Mouse (Mus musculus): ENCODE measurements around the gene Slc35g3.

Gene Slc35g3

GRCm38 (mm10) chr11:69761868-69762267 is at the start of gene Slc35g3:
Gene Slc35g3, minus strand, starts transcription at chr11:69761968.
- DNase-seq (ENCODE audit: extremely low read depth, low read depth, low spot score) = no peak

GRCm38 (mm10) chr11:69810280-69810679 is 48.5 kb upstream of the Slc35g3 start:
- no peak for DNase-seq (ENCODE audit: extremely low read depth, low read depth, low spot score)

DNA sequence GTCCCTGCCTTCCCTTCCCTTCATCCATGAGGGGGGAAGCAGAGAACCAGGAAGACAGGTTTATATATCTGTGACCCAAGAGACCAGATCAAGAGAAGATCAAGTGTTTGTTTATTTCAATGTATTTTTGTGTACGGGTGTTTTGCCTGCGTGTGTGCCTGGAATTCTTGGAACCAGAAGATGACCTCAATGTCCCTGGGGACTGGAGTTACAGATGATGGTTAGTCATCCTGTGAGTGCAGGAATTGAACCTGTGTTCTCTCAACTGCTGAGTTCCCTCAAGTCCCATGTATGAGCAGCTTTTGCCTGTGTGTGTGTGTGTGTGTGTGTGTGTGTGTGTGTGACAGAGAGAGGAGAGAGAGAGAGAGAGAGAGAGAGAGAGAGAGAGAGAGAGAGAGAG is 45.9 kb upstream of the Slc35g3 start:
- DNase-seq (ENCODE audit: extremely low read depth, low read depth, low spot score) = no peak

- no peak for DNase-seq (ENCODE audit: extremely low read depth, low read depth, low spot score)
These were observed 44.6 kb upstream of the Slc35g3 start for GRCm38 (mm10) chr11:69806378-69806777.

DNA sequence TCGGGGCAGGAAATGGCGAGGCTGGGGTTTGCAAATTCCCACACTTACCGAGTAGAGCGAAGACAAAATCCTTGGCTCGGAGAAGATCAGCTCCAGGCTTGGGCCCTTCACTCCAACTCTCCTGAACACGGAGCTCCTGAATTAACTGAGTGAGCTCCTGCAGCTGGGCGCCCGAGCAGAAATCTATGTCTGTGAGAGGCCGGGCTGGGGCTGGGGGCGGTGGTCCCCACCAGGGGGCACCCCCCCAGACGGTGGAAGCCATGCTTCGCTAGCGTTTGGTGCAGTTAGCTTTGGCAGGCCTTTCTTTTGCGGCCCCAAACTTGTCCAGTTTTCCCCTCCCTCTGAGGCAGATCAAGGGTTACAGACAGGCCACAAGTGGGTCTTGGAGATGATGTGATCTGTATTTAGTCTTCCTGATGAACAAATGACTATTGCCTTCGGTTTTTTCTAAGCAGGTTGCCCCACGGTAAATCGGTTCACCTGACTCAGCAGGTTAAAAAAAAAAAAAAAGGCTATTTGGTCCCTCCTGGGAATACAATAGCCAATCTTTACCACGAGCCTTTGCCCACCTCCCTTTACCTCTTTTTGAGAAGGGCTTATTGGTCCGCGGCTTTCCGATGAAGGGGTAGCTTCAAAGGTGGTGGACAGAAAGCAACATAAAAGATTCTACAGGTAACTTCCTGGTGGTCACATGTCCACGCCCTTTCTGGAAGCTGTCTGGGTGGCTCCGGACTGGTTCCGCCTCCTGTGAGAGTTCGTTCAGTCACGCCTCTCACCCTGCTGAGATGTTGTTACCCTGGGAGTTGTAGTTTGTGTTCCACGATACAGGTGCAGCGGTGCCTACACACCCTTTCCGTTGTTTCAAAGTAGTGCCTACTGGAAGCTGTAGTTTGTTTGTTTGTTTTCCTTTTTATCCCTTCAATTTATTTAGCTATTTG is 43.5 kb upstream of the Slc35g3 start, which contains the start of gene Tmem102:
Tmem102 (minus strand) TSS at position 653 of the 938 bp plus-strand sequence.
- peak; percentile 63 for DNase-seq (ENCODE audit: extremely low read depth, low read depth, low spot score)

- no peak for DNase-seq (ENCODE audit: extremely low read depth, low read depth, low spot score)
These were observed 42.8 kb upstream of the Slc35g3 start for GRCm38 (mm10) chr11:69804652-69804940.

- no peak for DNase-seq (ENCODE audit: extremely low read depth, low read depth, low spot score)
These were observed 42.3 kb upstream of the Slc35g3 start for GRCm38 (mm10) chr11:69803786-69804651.

- DNase-seq (ENCODE audit: extremely low read depth, low read depth, low spot score) = no peak
These were observed 41.6 kb upstream of the Slc35g3 start for GRCm38 (mm10) chr11:69803328-69803727.

GRCm38 (mm10) chr11:69802648-69803105 is 40.9 kb upstream of the Slc35g3 start:
- DNase-seq (ENCODE audit: extremely low read depth, low read depth, low spot score) = no peak

GRCm38 (mm10) chr11:69801379-69801977 is 39.7 kb upstream of the Slc35g3 start, which contains the start of gene Fgf11:
Gene Fgf11, minus strand, starts transcription at chr11:69801857.
- DNase-seq (ENCODE audit: extremely low read depth, low read depth, low spot score) = no peak

DNA sequence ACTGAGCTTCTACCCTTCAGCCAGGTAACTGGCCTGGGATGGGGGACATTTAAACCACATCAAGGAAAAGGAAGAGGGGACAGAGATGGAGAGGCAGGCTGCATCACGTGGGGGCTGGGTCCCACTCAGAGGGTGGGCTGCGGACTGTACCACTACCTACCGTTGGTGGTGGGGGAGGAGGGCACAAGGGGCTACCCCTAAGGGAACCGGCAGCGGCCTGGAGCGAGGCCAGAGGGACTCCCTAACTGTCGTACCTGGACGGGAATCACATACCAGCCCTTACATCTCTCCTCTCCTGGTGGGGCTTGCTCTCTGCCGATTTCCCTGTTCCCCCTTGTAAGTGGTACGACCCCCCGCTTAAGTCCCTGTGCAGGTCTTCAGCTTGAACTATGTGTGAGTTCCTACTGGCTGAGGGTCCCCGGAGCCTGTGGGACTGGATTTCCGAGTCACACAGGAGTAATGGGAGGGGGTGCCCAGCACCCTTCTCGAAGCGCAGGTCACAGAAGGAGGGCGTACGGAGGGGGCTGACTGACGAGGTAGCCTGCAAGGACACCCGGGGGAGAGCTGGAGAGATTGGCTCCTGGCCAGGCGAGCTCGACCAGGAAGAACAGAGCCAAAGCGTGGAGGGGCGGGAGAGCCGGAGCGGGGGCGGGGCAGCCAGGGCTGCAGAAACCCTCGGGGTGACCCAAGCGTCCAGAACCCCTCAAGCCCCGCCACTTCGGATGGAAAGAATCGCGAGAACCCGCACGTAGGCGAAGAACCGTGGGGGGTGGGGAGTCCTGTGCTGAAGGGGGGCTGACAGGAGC is 38.8 kb upstream of the Slc35g3 start:
- no peak for DNase-seq (ENCODE audit: extremely low read depth, low read depth, low spot score)

DNA sequence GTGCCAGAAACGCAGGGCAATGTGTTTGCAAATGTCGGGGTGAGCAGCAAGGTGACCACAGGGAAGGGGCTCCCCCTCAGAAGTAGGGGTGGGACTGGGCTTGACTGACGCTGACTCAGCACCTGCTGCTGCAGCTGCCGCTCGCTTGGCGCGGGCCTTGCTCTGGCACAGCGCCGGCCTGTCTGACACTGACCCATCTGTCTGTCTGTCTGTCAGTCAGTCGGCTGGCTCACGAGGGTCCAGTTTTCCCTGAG is 38.3 kb upstream of the Slc35g3 start:
- no peak for DNase-seq (ENCODE audit: extremely low read depth, low read depth, low spot score)

- no peak for DNase-seq (ENCODE audit: extremely low read depth, low read depth, low spot score)
These were observed 37.8 kb upstream of the Slc35g3 start for GRCm38 (mm10) chr11:69799394-69800137.

- no peak for DNase-seq (ENCODE audit: extremely low read depth, low read depth, low spot score)
These were observed 36.2 kb upstream of the Slc35g3 start for GRCm38 (mm10) chr11:69797924-69798323.

GRCm38 (mm10) chr11:69795983-69796435 is 34.2 kb upstream of the Slc35g3 start:
- no peak for DNase-seq (ENCODE audit: extremely low read depth, low read depth, low spot score)

DNA sequence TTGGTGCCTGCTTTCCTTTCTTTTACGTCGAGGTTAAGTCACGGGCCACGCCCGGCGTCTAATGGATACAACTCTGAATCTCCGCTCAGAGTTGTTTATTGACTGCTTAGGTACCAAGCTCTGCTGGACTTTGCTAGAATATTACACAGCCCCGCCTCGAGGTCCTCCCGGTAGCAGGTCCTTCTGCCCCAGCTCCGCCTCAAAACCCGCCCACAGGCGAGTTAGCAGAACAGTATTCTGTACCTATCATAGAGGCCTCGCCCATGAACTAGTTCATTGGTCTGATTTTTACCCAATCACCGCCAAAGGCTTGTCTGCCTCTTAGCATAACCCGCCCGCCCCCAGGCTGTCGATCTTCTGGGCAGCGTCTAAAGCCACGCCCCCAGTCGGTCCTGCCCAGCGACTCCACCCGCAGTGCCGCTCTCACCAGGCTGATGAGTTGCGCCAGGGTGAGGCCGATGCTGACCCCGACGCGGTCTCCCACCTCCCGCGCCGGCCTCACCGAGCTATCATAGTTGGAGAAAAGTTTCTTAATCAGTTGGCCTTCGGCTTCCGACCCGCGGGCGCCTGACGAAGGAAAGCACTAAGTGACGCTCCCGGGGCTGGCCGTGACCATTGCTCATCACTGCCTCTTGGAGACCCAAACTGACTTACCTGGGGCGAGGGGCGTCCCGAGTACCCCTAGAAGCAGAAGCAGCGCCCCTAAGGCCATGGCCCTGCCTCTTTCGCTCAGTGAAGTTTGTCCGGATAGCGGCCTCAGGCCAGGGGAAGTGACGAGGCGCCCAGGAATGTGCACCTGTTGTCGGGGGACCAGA is 33.6 kb upstream of the Slc35g3 start, which contains the start of gene Chrnb1:
Chrnb1 (minus strand) TSS at position 776 of the 815 bp plus-strand sequence.
- peak; percentile 93 for DNase-seq (ENCODE audit: extremely low read depth, low read depth, low spot score)

DNA sequence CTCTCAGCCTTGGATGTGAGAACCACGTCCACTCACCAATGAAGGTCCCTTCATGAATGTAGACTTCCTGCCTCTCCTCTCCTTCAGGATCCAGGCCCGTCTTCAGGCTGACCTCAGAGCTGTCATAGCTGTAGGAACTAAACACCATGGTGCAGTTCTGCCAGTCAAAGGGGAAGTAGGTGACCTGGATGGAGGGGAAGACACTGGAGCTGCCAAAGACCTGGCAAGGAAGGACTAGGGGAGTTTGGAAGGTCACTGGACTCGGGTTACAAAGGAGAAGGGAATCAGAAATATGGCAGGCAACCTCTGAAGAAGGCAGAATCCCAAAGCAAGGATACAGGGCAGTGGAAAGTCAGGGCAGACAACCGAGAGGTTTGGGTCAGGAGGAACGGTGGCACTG is 31.7 kb upstream of the Slc35g3 start:
- no peak for DNase-seq (ENCODE audit: extremely low read depth, low read depth, low spot score)

- no peak for DNase-seq (ENCODE audit: extremely low read depth, low read depth, low spot score)
These were observed 29.7 kb upstream of the Slc35g3 start for GRCm38 (mm10) chr11:69791420-69791819.

DNA sequence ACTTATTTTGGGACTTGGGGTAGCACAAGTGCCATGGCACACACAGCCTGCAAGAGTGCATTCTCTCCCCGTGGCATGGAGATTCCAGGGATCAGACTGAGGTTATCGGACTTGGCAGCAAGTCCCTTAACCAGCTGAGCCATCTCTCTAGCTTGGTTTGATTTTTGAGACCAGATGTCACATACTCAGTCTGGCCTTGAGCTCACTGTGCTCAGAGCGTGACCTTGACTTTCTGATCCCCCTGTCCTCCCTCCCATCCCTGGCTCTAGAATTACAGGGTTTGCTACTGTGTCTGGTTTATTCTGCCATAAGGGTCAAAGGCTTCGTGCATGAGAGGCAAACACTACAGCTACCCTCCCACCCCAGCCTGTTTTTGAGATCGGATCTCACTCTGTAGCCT is 27.7 kb upstream of the Slc35g3 start:
- DNase-seq (ENCODE audit: extremely low read depth, low read depth, low spot score) = no peak

Measured in fat pad, adult 2 months (tissue).